Mouse (Mus musculus) monocyte, adult 5-6 weeks (primary cell): Measurements from ENCODE around the gene Cdh4. TPM values are rescaled to one million over a fixed set of nuclear protein-coding genes. Genes with fewer than 3 reads are reported as not detected.

Experiments used
- ATAC-seq: fragments of 153-309, 156-312 bp; replicated peaks from 2 replicates; pipeline ENCODE4 v1.8.0; 2017; ENCODE audit warnings: mild to moderate bottlenecking; ENCODE audit not compliant: low TSS enrichment, insufficient number of reproducible peaks, severe bottlenecking, poor library complexity, low FRiP score
- total RNA-seq: library from RNA; stranded (forward); fragments of 200-1000, 200-491, 200-594 nt; gene quantifications from 3 replicates; pipeline ENCODE4 v1.2.3, GENCODE M21; 2017

Gene Cdh4
- total RNA-seq, 1 experiment from 2014 or later: not detected

- ATAC-seq: no peak
Observed at GRCm38 (mm10) chr2:179749399-179749798, 307.2 kb downstream of the Cdh4 start.

DNA sequence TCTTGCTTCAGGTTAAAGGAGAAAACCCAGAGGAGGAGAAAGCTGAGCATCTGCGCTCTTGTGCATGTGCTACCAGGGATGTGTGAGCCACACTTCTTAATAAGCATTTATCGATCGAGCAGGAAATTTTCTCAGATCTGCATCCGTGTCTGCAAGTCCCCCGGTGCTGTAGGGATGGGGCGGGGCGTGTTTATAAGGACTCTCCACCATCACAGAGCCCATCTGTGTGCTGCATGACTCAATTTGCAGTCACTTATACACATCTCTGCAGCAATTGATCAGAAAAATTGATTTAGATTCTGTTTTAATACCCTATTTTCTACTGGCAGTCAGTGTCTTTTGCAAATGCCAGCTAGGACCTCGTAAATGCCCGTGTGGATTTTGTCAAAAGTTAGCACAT lies 311.6 kb downstream of the Cdh4 start:
- no peak for ATAC-seq

GRCm38 (mm10) chr2:179754776-179755175 lies 312.5 kb downstream of the Cdh4 start:
- no peak for ATAC-seq

DNA sequence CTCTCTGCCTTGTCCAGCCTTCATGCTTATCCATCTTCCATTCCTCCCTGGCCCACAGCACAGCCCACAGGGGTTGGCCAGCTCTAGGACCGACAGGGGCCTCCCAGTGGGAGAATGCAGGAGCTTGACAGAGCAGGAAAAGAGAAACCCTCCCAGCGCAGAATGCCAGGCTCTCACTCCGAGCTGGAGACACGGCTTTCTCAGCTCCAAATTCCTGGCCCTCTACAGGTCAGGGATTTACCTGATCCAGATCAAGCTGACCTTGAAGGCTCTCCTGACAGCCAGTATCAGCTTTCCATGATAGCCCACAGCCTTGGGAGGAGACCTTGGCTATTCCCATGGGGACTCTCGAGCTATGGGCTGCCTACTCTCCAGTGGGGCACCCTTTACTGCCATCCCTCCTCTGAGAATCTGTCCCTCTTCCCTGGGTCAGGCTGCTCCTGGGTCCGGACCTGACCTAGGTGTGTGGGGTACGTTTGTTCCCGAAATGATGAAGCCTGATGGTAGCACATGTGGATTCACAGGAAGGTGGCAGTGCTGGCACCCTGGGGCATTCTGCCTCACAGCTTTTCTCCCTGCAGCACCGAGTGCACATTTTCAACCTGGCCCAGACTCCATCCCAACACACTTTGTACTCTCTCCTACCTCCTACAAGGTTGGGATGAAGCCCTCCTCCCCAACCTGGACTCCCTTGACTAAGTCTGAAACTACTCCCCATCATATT lies 319.6 kb downstream of the Cdh4 start:
- ATAC-seq: no peak

DNA sequence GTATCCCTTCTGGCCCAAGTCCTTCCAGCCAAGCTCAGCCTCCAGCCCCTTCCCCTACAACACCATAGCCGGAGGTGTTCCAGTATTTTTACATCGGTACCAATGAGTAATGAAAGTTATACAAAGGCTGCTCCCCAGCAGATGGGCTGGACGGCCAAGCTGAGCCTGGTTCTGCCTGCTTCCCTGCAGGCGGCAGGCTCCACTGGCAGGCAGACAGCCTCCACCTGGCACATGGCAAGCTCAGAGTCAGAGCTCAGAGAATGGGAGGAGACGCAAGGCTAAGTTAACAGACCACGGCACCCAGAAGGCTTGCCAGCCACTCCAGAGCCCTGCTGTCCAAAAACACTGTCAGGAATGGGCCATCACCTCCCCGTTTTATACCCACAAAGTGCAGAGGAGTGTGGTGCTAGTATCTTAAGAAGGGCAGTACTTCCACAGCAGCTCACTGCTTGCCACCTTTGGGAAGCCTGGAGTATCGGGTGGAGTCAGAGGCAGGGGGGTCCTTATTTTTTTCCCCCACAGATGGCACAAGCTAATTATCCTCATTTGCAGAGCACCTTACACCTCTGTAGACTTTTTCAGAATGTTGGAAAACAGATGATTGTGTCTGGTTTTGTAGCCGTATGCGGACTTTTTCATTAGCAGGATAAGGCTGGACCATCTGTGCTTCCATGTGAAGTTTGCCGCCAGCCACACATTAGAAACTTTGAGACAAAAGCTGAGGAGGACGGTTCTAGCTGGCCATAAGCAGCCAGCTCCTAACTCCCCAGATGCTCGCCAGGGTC lies 320.5 kb downstream of the Cdh4 start:
- no peak for ATAC-seq

- ATAC-seq: no peak
Observed at GRCm38 (mm10) chr2:179764460-179764859, 322.2 kb downstream of the Cdh4 start.

DNA sequence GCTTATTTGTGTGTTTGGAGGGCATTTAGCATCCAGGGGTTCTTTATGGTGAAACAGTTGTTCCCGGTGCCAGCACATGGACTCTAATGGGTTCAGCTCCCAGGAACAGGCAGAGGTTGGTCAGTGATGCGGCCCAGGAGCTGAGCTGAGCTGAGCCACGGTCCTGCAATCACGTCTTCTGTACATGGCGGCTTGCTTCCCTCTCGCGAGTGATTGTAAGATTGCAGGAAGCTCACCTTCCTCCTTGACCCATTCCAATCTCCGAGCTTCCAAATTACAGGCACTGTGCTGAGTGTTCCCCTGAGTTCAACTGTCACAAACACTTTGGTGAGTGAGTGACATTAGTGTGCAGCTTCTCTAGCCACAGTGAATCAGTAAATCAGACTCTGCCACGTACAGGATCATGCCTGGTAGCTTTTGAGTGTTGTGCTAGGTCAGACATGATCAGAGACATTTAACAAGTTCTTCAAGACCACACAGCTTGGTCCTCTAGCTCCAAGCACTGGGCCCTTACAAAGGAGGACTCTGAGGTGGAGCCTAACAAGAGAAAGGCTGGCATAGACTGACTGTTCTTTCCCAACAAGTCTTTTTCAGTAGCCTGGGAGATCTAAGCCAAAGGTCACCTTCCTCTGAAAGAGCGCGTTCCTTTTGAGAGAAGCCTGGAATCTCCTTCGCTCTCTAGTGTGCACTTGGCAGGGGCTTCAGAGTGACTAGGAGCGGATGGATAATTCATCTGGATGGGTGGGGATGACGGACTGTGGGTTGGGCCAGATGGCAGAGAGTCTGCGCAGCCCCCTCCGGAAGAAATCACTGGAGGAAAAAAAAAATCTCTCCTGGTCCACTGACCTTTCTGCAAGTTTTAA lies 324.7 kb downstream of the Cdh4 start:
- ATAC-seq: no peak

- ATAC-seq: no peak
Observed at GRCm38 (mm10) chr2:179767527-179767849, 325.3 kb downstream of the Cdh4 start.

- no peak for ATAC-seq
Observed at GRCm38 (mm10) chr2:179769137-179769536, 326.9 kb downstream of the Cdh4 start.

GRCm38 (mm10) chr2:179769943-179770342 lies 327.7 kb downstream of the Cdh4 start:
- ATAC-seq: no peak

DNA sequence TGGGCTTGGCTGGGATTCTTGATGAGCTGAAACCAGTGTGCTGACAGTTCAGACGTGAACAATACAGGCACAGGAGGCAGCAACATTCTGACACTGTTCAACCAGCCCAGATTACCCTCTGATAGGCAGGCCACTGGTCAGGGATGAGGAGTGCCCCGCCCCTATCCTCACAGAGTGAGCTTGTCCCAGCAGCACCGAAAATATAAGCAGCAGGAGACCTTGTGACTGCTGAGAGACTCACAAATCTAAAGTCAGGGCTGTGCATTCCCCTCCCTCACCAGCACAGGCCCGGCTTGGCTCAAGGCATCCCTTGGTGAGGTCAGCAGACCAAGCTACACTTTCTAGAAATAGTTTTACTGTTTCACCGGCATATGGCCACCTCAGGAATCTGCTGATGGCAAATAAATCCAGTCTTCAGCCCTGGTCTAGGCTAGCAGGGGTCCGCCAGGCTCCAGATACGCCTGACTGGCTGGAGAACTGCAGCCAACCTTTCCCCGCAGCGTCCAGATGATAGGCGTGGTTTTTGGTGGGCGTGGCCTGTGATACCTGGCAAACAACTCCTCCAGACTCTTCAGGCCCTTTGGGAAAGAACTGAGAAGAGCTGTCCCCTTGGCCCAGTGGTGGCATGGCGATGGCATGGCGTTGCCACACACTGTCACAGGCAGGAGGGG lies 332.3 kb downstream of the Cdh4 start:
- ATAC-seq: no peak

GRCm38 (mm10) chr2:179775999-179776705 lies 333.9 kb downstream of the Cdh4 start:
- ATAC-seq: no peak

DNA sequence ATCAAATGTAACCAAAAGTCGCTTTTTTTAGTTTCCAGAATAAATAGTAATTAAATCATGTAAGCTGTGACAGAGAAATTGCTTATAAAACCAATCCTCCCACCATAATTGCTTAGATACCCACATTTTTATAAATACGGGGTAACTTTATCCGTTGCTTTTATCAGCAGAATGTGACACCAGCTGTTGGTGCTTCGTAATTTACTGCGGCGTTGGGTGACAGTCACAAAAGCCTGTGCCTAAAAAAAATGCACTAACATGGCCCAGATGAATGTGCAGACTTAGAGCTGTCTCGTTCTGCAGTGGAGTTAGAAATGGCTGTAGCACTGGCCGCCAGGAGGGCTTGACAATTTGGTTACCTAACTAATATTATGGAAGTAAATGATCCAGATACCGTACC lies 337.0 kb downstream of the Cdh4 start:
- ATAC-seq: no peak

- ATAC-seq: no peak
Observed at GRCm38 (mm10) chr2:179780961-179781360, 338.7 kb downstream of the Cdh4 start.

DNA sequence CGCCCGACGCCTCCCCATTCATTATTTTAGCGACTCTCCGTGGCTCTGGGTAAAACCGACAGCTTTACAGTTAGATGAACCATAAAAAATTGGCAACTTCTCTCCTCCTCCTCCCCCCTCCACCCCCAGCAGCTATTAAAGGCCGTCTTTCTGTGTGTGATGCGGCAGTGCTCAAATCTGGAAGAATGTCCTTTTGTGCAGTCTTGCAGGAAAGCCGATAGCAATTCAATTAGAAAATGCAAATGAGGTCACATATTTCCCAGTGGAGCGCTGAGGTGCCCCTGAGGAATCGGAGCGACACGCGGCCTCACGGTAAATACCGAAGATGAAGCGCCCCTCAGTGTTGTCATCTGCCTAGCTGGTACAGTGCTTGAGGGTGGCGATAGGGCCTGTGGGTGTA lies 345.0 kb downstream of the Cdh4 start:
- ATAC-seq: no peak

GRCm38 (mm10) chr2:179787797-179788196 lies 345.6 kb downstream of the Cdh4 start:
- ATAC-seq: no peak

GRCm38 (mm10) chr2:179790684-179791083 lies 348.5 kb downstream of the Cdh4 start:
- no peak for ATAC-seq

GRCm38 (mm10) chr2:179792426-179793133 lies 350.3 kb downstream of the Cdh4 start:
- ATAC-seq: no peak
